Mouse (Mus musculus) C2C12 (cell line): ENCODE results near the gene Dpf1.

Source experiments
- CEBPB ChIP-seq: IDR thresholded peaks from one replicate; pipeline ENCODE4 v1.6.1; 2011; ENCODE audit warnings: low read depth, mild to moderate bottlenecking, control low read depth, moderate library complexity
- CTCF ChIP-seq: IDR thresholded peaks from one replicate; pipeline ENCODE4 v1.5.1; 2011; ENCODE audit not compliant: control insufficient read depth, insufficient read depth, insufficient read length
- MYOD1 ChIP-seq: IDR thresholded peaks from one replicate; pipeline ENCODE4 v1.6.1; 2011; ENCODE audit warnings: low read depth; ENCODE audit not compliant: control insufficient read depth, insufficient read length
- MYOG ChIP-seq: IDR thresholded peaks from one replicate; pipeline ENCODE4 v1.6.1; 2011; ENCODE audit not compliant: control insufficient read depth, insufficient read length; ENCODE audit errors: extremely low read depth
- USF1 ChIP-seq: IDR thresholded peaks from one replicate; pipeline ENCODE4 v1.6.1; 2011; ENCODE audit warnings: low read depth, mild to moderate bottlenecking, control low read depth, moderate library complexity

DNA sequence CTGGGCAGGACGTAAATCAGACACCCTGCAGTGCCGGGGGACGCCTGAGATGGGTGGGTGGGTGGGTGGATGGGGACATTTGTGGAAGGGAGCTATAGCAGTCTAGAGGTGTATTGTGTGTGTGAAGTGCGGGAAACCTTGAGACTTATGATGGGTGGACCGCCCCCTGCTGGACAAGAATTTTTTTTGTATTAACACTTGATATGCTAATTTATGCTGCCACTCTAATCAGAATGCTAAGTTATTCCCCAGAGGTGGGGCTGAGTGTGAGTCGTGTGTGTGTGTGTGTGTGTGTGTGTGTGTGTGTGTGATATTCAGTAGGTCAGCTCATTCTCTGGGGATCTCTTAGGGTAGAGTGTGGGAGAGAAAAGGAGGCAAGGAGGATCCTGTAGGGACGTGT is 2.9 kb downstream of the Dpf1 start:
- no peak for TF ChIP-seq USF1
- no peak for TF ChIP-seq CTCF
- no peak for TF ChIP-seq MYOG
- TF ChIP-seq CEBPB: no peak
- TF ChIP-seq MYOD1: no peak
